Mouse (Mus musculus) urinary bladder, adult 18-20 months (tissue): ENCODE measurements around the gene Gstm1.
"Not testable (repeated sequence)": the region's sequence is repeated elsewhere in the genome, so short reads cannot be mapped to it uniquely, and the experiment has no call there.

ENCODE experiments used
- DNase-seq, 2 experiments: peaks; one replicate each; pipeline ENCODE4 v3.0.0; 2022; ENCODE audit warnings: low spot score in 2 of 2, mixed read lengths in 2 of 2

Gstm1 gene

GRCm38 (mm10) chr3:108014974-108015346, 2.8 kb downstream of the Gstm1 start:
- no peak for DNase-seq

GRCm38 (mm10) chr3:108014098-108014973, 3.4 kb downstream of the Gstm1 start:
- no peak for DNase-seq

- DNase-seq = peak in 1 of 2 experiments; percentile 76
Measured at GRCm38 (mm10) chr3:108013331-108013871, 4.4 kb downstream of the Gstm1 start.

- DNase-seq = no peak
Measured at GRCm38 (mm10) chr3:108011558-108011957, 6.2 kb downstream of the Gstm1 start.

GRCm38 (mm10) chr3:108010286-108010685, 7.5 kb downstream of the Gstm1 start:
- DNase-seq = no peak

GRCm38 (mm10) chr3:108002021-108002420, 15.8 kb downstream of the Gstm1 start:
- no peak for DNase-seq

GRCm38 (mm10) chr3:107999491-107999890, 18.3 kb downstream of the Gstm1 start:
- DNase-seq = no peak

GRCm38 (mm10) chr3:107998591-107998990, 19.2 kb downstream of the Gstm1 start:
- no peak for DNase-seq

- DNase-seq = no peak
Measured at GRCm38 (mm10) chr3:107996576-107996975, 21.2 kb downstream of the Gstm1 start.

- not testable (repeated sequence) for DNase-seq
Measured at GRCm38 (mm10) chr3:107995974-107996373, 21.8 kb downstream of the Gstm1 start.

GRCm38 (mm10) chr3:107986041-107986562, 31.7 kb downstream of the Gstm1 start, which contains the start of gene Gstm2:
Gstm2 (minus strand) TSS chr3:107986453.
- peak in 1 of 2 experiments; percentile 68 for DNase-seq

- not testable (repeated sequence) for DNase-seq
Measured at GRCm38 (mm10) chr3:107985141-107985540, 32.6 kb downstream of the Gstm1 start.

- DNase-seq = no peak
Measured at GRCm38 (mm10) chr3:107984471-107984870, 33.3 kb downstream of the Gstm1 start.

- DNase-seq = no peak
Measured at GRCm38 (mm10) chr3:107983771-107984170, 34.0 kb downstream of the Gstm1 start.

GRCm38 (mm10) chr3:107982726-107983125, 35.0 kb downstream of the Gstm1 start:
- DNase-seq = no peak

GRCm38 (mm10) chr3:107981261-107981660, 36.5 kb downstream of the Gstm1 start:
- DNase-seq = no peak

GRCm38 (mm10) chr3:107977691-107978090, 40.1 kb downstream of the Gstm1 start:
- no peak for DNase-seq

- no peak for DNase-seq
Measured at GRCm38 (mm10) chr3:107974237-107974636, 43.5 kb downstream of the Gstm1 start.

GRCm38 (mm10) chr3:107972070-107972469, 45.7 kb downstream of the Gstm1 start:
- no peak for DNase-seq

GRCm38 (mm10) chr3:107971101-107971500, 46.7 kb downstream of the Gstm1 start:
- DNase-seq = not testable (repeated sequence)

- no peak for DNase-seq
Measured at GRCm38 (mm10) chr3:107968724-107969395, 48.9 kb downstream of the Gstm1 start, which contains the start of gene Gstm3. Gstm3 (minus strand) TSS chr3:107969283.

- no peak for DNase-seq
Measured at GRCm38 (mm10) chr3:107966631-107967030, 51.1 kb downstream of the Gstm1 start.
